Mouse (Mus musculus): ENCODE measurements around the gene Shq1. TPM values are rescaled to one million over a fixed set of nuclear protein-coding genes. Genes with fewer than 3 reads are reported as not detected.
A peak's percentile ranks its signal among the peaks of the same experiment; 100 is the strongest.

The Shq1 gene
- total RNA-seq, 4 experiments from 2014 or later, result 10.6 to 16.3 (median 13.1) TPM

DNA sequence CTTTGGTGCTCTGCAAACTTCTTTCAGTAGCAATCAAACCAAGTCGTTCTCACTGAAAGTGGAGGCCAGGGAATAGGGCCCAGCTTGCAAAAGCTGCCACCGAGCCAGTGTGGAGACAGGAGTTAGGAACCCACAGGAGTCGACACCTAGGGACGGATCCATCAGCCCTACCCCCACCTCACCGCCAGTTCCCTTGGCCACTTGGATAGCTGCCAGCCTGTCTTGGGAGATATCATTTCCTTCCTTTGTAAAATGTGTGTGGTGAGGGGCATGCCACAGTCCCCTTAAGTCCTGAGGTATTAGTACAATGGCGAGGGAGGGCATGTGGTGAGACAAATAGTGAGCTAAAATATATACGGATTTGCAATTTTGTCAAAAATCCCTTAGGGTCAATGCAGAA lies 142.4 kb downstream of the Shq1 start:
- no peak for DNase-seq

GRCm38 (mm10) chr6:100527972-100528371 lies 143.0 kb downstream of the Shq1 start:
- no peak for DNase-seq

GRCm38 (mm10) chr6:100527161-100527560 lies 143.8 kb downstream of the Shq1 start:
- no peak for DNase-seq

DNA sequence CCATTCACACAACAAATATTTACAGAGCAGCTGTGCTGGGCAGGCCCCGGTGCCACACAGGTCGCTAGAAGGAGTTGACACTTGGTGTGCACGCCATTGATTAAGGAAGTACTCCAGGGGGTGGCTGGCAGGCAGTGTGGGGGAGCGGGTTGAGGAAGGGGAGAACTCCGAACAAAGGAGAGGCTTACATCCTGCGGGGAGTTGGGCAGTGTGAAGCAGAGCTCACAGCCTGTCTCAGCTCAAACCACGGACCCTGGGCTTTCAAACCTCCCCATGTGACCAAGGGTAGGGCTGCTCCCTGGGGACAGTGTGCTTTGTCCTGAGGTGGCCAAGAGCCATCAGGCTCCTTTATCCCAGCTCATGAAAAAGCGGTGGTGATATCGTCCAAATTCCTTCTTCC lies 144.9 kb downstream of the Shq1 start:
- DNase-seq, result no peak

- no peak for DNase-seq
Measured at GRCm38 (mm10) chr6:100525496-100525895, 145.5 kb downstream of the Shq1 start.

DNA sequence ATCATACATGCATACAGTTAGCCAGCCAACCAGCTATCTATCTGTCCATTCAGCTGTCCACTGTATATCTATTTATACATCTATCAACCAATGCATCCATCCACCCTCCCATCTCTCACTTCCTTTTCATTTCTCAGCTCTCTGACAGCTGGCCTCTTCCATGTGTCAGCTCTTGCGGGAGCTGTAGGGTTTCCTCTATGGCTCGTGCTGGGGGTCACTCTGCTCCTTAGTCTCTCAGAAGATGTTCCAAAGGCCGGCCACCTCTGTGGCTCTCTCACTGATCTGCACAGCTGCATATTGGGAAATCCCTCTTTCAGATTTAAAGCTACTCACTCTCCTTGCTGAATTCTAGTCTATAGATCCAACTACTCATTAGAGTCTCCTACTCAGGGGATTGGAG lies 148.5 kb downstream of the Shq1 start:
- no peak for DNase-seq

DNA sequence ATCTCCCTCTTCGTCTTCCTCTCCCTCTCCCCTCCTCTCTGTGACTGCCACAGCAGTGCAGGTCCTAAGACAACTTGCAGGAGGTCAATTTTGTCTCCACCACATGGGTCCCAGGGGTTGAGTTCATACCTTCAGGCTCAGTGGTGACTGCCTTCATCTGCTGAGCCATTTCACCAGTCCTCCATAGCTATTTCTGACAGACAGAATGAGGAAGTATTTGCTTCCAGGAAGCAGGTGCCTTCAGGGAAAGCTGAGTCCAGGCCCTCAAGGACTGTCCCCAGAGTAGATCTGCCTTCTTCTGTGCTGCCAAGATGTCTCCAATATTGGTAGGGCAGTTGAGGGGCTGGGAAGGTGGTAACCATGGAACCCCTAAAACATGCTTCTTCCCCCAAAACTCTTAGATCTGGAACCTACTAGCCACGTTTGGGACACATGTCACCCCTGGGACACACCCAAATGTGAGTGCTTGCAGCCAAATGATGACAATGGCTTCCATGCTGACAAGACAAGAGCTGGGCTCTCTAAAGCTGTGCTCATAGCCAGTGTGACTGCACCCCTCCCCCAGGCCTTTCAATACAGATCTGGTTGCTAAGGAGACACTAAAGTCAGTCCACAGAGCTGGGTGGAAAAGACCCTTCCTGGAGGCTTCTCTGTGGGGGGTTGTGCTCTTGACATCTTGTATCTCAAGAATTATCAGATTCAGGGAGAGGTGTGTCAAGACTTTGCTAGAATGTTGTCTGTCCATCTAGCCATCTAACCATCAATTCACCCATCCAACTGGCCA lies 149.2 kb downstream of the Shq1 start:
- no peak for DNase-seq

DNA sequence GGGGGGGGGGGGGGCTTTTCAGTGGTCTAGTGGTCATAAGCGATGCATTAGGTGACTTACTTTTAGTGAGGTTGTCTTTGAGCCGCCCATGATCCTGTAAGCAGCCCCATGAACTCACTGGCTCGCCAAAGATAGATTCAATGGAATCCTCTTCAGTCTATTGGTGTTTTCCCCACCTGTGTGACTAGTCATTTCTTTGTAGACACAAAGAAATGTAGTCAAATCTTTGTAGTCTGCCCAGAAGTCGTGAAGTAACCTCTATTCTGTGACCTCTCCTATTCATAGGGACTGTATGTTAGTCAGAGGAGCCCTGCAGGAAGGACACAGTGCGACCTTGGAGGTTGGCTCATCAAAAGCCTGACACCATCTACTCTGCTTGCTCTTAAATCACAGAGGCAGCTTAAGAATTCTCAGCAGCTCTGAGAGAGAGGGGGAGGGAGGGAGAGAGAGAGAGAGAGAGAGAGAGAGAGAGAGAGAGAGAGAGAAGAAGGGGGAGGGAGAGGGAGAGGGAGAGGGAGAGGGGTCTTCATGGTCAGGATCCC lies 150.3 kb downstream of the Shq1 start:
- DNase-seq, result peak; percentile 46

DNA sequence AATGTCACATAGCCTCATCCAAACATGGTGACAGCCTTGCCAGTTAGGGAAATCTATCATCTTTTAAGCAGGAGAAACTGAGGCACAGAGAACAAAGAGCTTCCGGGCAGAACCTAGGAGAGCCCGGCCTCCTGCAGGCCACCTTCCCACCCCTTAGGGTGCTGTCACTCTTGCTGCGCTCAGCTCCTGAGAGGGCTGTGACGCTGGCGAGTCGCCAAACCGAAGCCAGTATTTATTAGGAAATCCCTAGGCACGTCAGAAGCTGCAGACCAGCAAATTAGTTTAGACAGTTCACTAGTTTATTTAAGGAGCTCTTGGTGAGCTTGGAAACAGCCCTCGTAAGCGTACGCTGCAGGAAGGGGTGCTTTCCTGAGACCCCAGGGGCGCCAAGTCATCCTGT lies 151.1 kb downstream of the Shq1 start:
- no peak for DNase-seq

Other genes with a start within 250 kb of the Shq1 start
- under 1 TPM; 0.18 to 0.90 (median 0.61) TPM for gene Gxylt2, start 33.6 kb upstream of the Shq1 start, total RNA-seq (2022)
- 10 to 100 TPM; 68.9 to 80.1 (median 73.1) TPM for gene Ppp4r2, start 162.5 kb upstream of the Shq1 start, total RNA-seq (2022)

Measured in adrenal gland, adult 8-10 months (tissue).